In the genomic region with DNA sequence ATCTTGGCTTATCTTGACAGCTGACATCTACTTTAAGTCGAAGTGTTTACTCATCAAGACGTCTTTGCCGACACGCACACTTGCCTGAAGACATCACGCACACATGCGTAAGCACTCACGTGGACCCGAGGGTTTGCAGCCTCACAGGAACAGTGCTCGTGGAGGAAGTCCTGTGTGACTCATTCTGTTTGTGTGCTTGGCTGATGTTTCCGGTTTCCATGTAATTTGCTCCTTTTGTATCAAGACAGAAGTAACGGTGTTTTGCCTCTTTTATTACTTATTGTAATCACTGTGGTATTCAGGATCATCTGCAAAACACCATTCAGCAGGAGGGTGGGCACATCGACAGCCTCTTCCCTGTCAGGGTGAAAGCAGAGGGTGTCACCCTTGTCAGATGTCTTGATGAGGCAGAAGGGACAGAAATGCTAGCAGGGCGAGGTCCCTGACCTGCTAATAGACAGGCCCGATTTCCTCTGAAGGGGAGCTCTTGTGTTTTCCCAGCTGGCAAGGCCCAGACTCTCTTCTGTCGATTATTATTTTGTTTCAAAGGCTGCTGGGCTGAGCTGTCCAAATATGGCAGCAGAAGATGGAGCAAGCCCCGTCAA, we compare ENCODE assay signal across 8 mouse cellular contexts.
DNase-seq lines count a peak whose midpoint lies in the region; ATAC-seq and TF ChIP-seq lines count a peak whose summit lies in the region.

No protein-coding gene starts in this region.

- H3K36me3 ChIP-seq in hindbrain, postnatal 0 days (ENCODE audit: insufficient read depth, low read length) = no peaks in the 10 kb centered on the region
- no peaks in the 10 kb centered on the region for H3K36me3 ChIP-seq in lung, embryonic 14.5 days (ENCODE audit: insufficient read depth)
- no peaks in the 10 kb centered on the region for H3K36me3 ChIP-seq in stomach, postnatal 0 days (ENCODE audit: control insufficient read depth, insufficient read depth, low read length)

- no peak for TF ChIP-seq EP300 in stomach, postnatal 0 days (optimal IDR thresholded peaks at IDR 0.05)

- H3K4me2 ChIP-seq in hindbrain, postnatal 0 days (ENCODE audit: low read depth, low read length) = no peak overlapping the region
- peak overlapping the region; percentile 18; the same call in 1 of the 2 replicates for H3K4me2 ChIP-seq in lung, embryonic 14.5 days
- H3K4me2 ChIP-seq in stomach, postnatal 0 days (replicated peaks; ENCODE audit: low read depth) = no peak overlapping the region

- peak; percentile 20; the same call in 1 of the 2 replicates for ATAC-seq in frontal cortex, adult (ENCODE audit: low TSS enrichment)
- ATAC-seq in granulocyte monocyte progenitor cell, adult 5-6 weeks (replicated peaks; ENCODE audit: poor library complexity, severe bottlenecking) = peak; percentile 91
- 0 out of 2 replicates have a peak, but pooled peaks have one; percentile 10 for ATAC-seq in hindbrain, postnatal 0 days
- ATAC-seq in lung, embryonic 14.5 days (ENCODE audit: insufficient read depth) = peak; percentile 26; the same call in 1 of the 2 replicates
- peak; percentile 60 for ATAC-seq in stomach, postnatal 0 days (ENCODE audit: low FRiP score, low TSS enrichment)

- H3K9ac ChIP-seq in hindbrain, postnatal 0 days (replicated peaks; ENCODE audit: low read length) = no peak overlapping the region
- no peak overlapping the region for H3K9ac ChIP-seq in lung, embryonic 14.5 days
- H3K9ac ChIP-seq in stomach, postnatal 0 days (ENCODE audit: low read length) = no peak overlapping the region

- no peaks in the 10 kb centered on the region for H3K9me3 ChIP-seq in hindbrain, postnatal 0 days (ENCODE audit: low read length)
- H3K9me3 ChIP-seq in lung, embryonic 14.5 days (ENCODE audit: low read depth, low read length) = no peaks in the 10 kb centered on the region
- H3K9me3 ChIP-seq in stomach, postnatal 0 days (ENCODE audit: control insufficient read depth, low read length) = no peaks in the 10 kb centered on the region

- H3K27me3 ChIP-seq in hindbrain, postnatal 0 days (ENCODE audit: insufficient read depth, low read length) = no peaks in the 10 kb centered on the region
- H3K27me3 ChIP-seq in lung, embryonic 14.5 days (ENCODE audit: insufficient read depth, low read length) = no peaks in the 10 kb centered on the region
- H3K27me3 ChIP-seq in stomach, postnatal 0 days (ENCODE audit: control insufficient read depth, insufficient read depth, low read length) = no peaks in the 10 kb centered on the region

- H3K4me3 ChIP-seq in hindbrain, postnatal 0 days (ENCODE audit: low read length) = no peak overlapping the region
- no peak overlapping the region for H3K4me3 ChIP-seq in lung, embryonic 14.5 days (ENCODE audit: low read depth, low read length)
- H3K4me3 ChIP-seq in stomach, postnatal 0 days (ENCODE audit: low read depth, low read length) = no peak overlapping the region

- 42% methylated on average over 16 of the region's 16 CpGs for WGBS in hindbrain, postnatal 0 days
- WGBS in lung, embryonic 14.5 days = 19% methylated on average over 16 of the region's 16 CpGs
- WGBS in stomach, postnatal 0 days = 32% methylated on average over 16 of the region's 16 CpGs

- peaks cover 14% of the 10 kb centered on the region for H3K4me1 ChIP-seq in hindbrain, postnatal 0 days (ENCODE audit: insufficient read depth, low read length)
- peaks cover 21% of the 10 kb centered on the region; the same call in 1 of the 2 replicates for H3K4me1 ChIP-seq in lung, embryonic 14.5 days (ENCODE audit: insufficient read depth)
- peaks cover 3% of the 10 kb centered on the region; the same call in 1 of the 2 replicates for H3K4me1 ChIP-seq in stomach, postnatal 0 days (replicated peaks; ENCODE audit: control insufficient read depth, insufficient read depth)

- peak overlapping the region; percentile 32; the same call in 1 of the 2 replicates for H3K27ac ChIP-seq in hindbrain, postnatal 0 days
- peak overlapping the region; percentile 73 for H3K27ac ChIP-seq in lung, embryonic 14.5 days (ENCODE audit: low read depth)
- H3K27ac ChIP-seq in stomach, postnatal 0 days (replicated peaks) = peak overlapping the region; percentile 67

- no peak for DNase-seq in frontal cortex, postnatal 10 days (ENCODE audit: low spot score in 2 of 2)
- peak; percentile 45 to 51 for DNase-seq in CD8-positive naive resting alpha-beta T cell, adult 2 months (ENCODE audit: low read depth in 2 of 2, low spot score in 2 of 2)
- DNase-seq in hindbrain, postnatal 0 days (ENCODE audit: low spot score) = peak; percentile 40
- DNase-seq in lung, embryonic 14.5 days = peak; percentile 67
- DNase-seq in stomach, postnatal 0 days (ENCODE audit: low spot score) = no peak
- no peak for DNase-seq in layer of hippocampus, postnatal 25 days (ENCODE audit: extremely low spot score in 1 of 2, low spot score in 1 of 2)

- no peak for TF ChIP-seq CTCF in hindbrain, postnatal 0 days (IDR thresholded peaks at IDR 0.05; ENCODE audit: low read depth)
- TF ChIP-seq CTCF in lung, embryonic 14.5 days (IDR thresholded peaks at IDR 0.05; ENCODE audit: low read depth) = no peak
- no peak for TF ChIP-seq CTCF in stomach, postnatal 0 days (IDR thresholded peaks at IDR 0.05; ENCODE audit: low read depth)

Comparison
In these comparisons a context has a peak if more than half of its experiments do, and no peak if none do; other contexts are left out.
1. ATAC-seq: peak in every context shown above with its lines; median percentile 91 in granulocyte monocyte progenitor cell, adult 5-6 weeks; 60 in stomach, postnatal 0 days; 26 in lung, embryonic 14.5 days; 20 in frontal cortex, adult; 10 in hindbrain, postnatal 0 days.
2. DNase-seq: peak in CD8-positive naive resting alpha-beta T cell, adult 2 months (2 of 2), hindbrain, postnatal 0 days (single experiment) and lung, embryonic 14.5 days (single experiment); none in frontal cortex, postnatal 10 days (0 of 2), stomach, postnatal 0 days (single experiment) and layer of hippocampus, postnatal 25 days (0 of 2).
3. Peak in every context shown above with its lines, with median percentiles within 50 percentile points of each other: H3K27ac ChIP-seq.